Mouse (Mus musculus): Measurements from ENCODE around the gene Nkapl.
"Not testable (repeated sequence)": the region's sequence is repeated elsewhere in the genome, so short reads cannot be mapped to it uniquely, and the experiment has no call there.

Gene Nkapl

GRCm38 (mm10) chr13:21468061-21469019, at the start of gene Nkapl:
Nkapl (minus strand) TSS chr13:21468509.
- peak; percentile 89 to 95 for DNase-seq (ENCODE audit: inconsistent age in 2 of 2, low spot score in 1 of 2)

- peak; percentile 84 to 97 for DNase-seq (ENCODE audit: inconsistent age in 2 of 2, low spot score in 1 of 2)
Observed at GRCm38 (mm10) chr13:21506221-21506649, 37.9 kb upstream of the Nkapl start.

GRCm38 (mm10) chr13:21502296-21502695, 34.0 kb upstream of the Nkapl start:
- no peak for DNase-seq (ENCODE audit: inconsistent age in 2 of 2, low spot score in 1 of 2)

GRCm38 (mm10) chr13:21501182-21501581, 32.9 kb upstream of the Nkapl start, which contains the start of gene Gm11273:
Gm11273 (minus strand) TSS chr13:21501418.
- not testable (repeated sequence) for DNase-seq (ENCODE audit: inconsistent age in 2 of 2, low spot score in 1 of 2)

- DNase-seq (ENCODE audit: inconsistent age in 2 of 2, low spot score in 1 of 2), result peak in 1 of 2 experiments; percentile 18
Observed at GRCm38 (mm10) chr13:21495080-21495479, 26.8 kb upstream of the Nkapl start, which contains the start of gene AK157302. AK157302 (plus strand) TSS chr13:21495223.

- peak; percentile 13 to 77 for DNase-seq (ENCODE audit: inconsistent age in 2 of 2, low spot score in 1 of 2)
Observed at GRCm38 (mm10) chr13:21492847-21493246, 24.5 kb upstream of the Nkapl start.

GRCm38 (mm10) chr13:21486881-21487280, 18.6 kb upstream of the Nkapl start:
- DNase-seq (ENCODE audit: inconsistent age in 2 of 2, low spot score in 1 of 2), result no peak

- DNase-seq (ENCODE audit: inconsistent age in 2 of 2, low spot score in 1 of 2), result peak; percentile 69 to 93
Observed at GRCm38 (mm10) chr13:21478759-21479670, 10.7 kb upstream of the Nkapl start, which contains the start of the genes Zkscan4 and Gm10065. Zkscan4 (plus strand) TSS chr13:21478907. Gm10065 (minus strand) TSS chr13:21479441.

- no peak for DNase-seq (ENCODE audit: inconsistent age in 2 of 2, low spot score in 1 of 2)
Observed at GRCm38 (mm10) chr13:21472427-21472826, 4.1 kb upstream of the Nkapl start.

GRCm38 (mm10) chr13:21469097-21469496, 788 bp upstream of the Nkapl start:
- no peak for DNase-seq (ENCODE audit: inconsistent age in 2 of 2, low spot score in 1 of 2)

- DNase-seq (ENCODE audit: inconsistent age in 2 of 2, low spot score in 1 of 2), result no peak
Observed at GRCm38 (mm10) chr13:21467336-21467735, 973 bp downstream of the Nkapl start.

- not testable (repeated sequence) for DNase-seq (ENCODE audit: inconsistent age in 2 of 2, low spot score in 1 of 2)
Observed at GRCm38 (mm10) chr13:21462516-21462915, 5.8 kb downstream of the Nkapl start.

GRCm38 (mm10) chr13:21456347-21456746, 12.0 kb downstream of the Nkapl start:
- no peak for DNase-seq (ENCODE audit: inconsistent age in 2 of 2, low spot score in 1 of 2)

GRCm38 (mm10) chr13:21454133-21454532, 14.2 kb downstream of the Nkapl start:
- no peak for DNase-seq (ENCODE audit: inconsistent age in 2 of 2, low spot score in 1 of 2)

- peak; percentile 88 to 97 for DNase-seq (ENCODE audit: inconsistent age in 2 of 2, low spot score in 1 of 2)
Observed at GRCm38 (mm10) chr13:21453449-21453848, 14.9 kb downstream of the Nkapl start, which contains the start of gene Zscan26. Zscan26 (minus strand) TSS chr13:21453730.

- DNase-seq (ENCODE audit: inconsistent age in 2 of 2, low spot score in 1 of 2), result no peak
Observed at GRCm38 (mm10) chr13:21453042-21453441, 15.3 kb downstream of the Nkapl start.

- DNase-seq (ENCODE audit: inconsistent age in 2 of 2, low spot score in 1 of 2), result no peak
Observed at GRCm38 (mm10) chr13:21447856-21448614, 20.3 kb downstream of the Nkapl start.

GRCm38 (mm10) chr13:21446796-21447195, 21.5 kb downstream of the Nkapl start:
- no peak for DNase-seq (ENCODE audit: inconsistent age in 2 of 2, low spot score in 1 of 2)

GRCm38 (mm10) chr13:21441207-21441572, 27.1 kb downstream of the Nkapl start:
- DNase-seq (ENCODE audit: inconsistent age in 2 of 2, low spot score in 1 of 2), result no peak

- DNase-seq (ENCODE audit: inconsistent age in 2 of 2, low spot score in 1 of 2), result peak; percentile 83 to 92
Observed at GRCm38 (mm10) chr13:21440503-21441206, 27.7 kb downstream of the Nkapl start, which contains the start of gene Pgbd1. Pgbd1 (minus strand) TSS chr13:21441058.
